Mouse (Mus musculus) stomach, postnatal 0 days (tissue): Measurements from ENCODE around the gene Hspa12a.

ENCODE experiments used
- CTCF ChIP-seq: IDR thresholded peaks from 2 replicates; pipeline ENCODE4 v1.5.1; 2016; ENCODE audit warnings: antibody characterized with exemption, low read depth, mild to moderate bottlenecking, moderate library complexity
- EP300 ChIP-seq: optimal IDR thresholded peaks from 2 replicates; pipeline ENCODE3; 2016; ENCODE audit warnings: antibody characterized with exemption

GRCm38 (mm10) chr19:58968731-58969506 is 25.5 kb upstream of the Hspa12a start:
- TF ChIP-seq CTCF (no peak), EP300 (no peak)
